Mouse (Mus musculus) 3134 (cell line): Measurements from ENCODE around the gene Anp32b.

ENCODE experiments used
- DNase-seq: peaks from one replicate; pipeline ENCODE4 v3.0.0-alpha.2; 2011; ENCODE audit warnings: low spot score; ENCODE audit not compliant: insufficient read length; ENCODE audit errors: extremely low read depth

Gene Anp32b

GRCm38 (mm10) chr4:46450519-46451131 is at the start of gene Anp32b:
Anp32b (plus strand) TSS chr4:46450902.
- DNase-seq, result peak; percentile 98

DNA sequence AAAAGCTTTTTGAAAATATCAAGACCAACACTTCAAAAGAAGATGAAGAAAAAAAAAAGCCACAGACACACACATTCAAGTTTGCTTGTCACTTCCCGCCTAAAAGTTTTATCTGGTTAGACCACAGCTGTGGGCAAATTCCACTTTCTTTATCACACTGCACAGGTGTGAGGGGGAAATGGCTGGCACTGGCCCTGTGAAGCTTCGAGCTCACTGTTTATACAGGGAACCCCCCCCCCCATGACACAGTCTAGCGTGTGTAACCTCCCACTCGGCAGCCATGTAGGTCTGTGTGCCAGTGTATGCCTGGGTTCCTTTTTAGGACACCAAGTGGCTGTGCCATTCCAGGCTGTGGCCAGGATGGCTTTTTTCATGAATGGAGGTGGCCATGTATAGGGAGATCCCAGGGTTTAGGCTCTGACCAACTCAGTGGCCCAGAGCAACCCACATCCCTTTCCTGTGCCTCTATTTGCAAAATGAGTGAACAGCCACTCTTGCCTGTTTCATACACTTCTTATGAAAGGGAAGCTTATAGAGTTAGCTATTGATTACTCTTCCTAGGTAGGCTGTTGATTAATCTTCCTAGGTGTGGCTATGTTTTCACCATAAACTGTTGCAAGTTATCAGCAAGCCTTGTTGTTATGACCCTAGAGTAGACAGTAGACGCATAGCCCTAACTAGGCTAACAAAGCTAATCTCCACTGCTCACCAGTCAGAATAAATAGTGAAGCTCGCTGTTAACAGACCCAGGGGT is 46.5 kb upstream of the Anp32b start:
- no peak for DNase-seq

DNA sequence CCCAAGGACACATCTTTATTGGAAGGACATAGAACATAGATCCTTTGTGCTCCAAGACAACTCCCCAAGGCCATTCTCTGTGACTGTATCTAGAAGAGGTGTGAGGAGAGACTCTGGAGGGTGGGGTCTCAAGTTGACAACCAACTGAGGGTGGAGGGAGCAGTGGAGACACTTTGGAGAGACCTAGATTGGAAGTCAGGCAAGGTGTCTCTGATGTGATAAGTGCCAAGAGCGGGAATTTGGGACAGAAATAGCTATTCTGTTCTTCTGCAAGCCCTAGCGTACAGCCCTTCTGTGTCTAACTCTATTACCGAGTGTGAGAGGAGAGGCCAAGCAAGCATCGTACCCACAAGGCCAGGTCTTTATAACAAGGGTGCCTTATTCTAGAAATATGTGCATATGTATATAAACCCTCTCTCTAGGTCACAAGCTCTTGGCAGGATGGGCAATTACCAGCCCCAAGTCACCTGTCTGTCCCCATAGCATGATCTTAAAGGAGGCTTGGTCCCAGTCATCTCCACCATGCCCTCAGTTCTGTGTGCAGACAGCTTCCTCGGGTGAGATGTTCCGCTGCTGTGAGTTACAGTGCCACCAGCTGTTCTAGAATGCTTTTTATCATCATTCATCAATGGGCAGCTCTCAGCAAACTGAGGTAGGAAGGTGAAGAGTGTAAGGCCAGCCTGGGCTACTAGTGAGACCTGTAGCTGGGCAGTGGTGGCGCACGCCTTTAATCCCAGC is 43.6 kb upstream of the Anp32b start:
- no peak for DNase-seq

DNA sequence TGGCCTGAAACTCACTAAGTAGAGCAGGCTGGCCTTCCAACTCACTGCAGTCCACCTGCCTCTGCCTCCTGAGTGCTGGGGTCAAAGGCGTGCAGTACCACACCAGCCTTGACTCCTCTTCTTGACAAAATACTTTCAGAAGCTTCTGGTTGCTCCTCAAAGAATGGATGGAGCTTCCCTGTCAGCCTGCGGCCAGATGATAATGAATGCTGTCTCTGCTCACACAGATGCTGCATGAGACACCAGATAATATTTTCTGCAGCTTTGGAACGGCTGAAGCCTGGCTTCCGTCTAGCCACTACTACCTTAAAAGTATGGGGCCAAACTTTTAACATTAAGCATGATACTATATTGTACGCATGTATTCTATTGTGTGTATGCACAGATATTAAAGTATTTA is 40.0 kb upstream of the Anp32b start:
- DNase-seq, result no peak

GRCm38 (mm10) chr4:46411489-46411888 is 39.2 kb upstream of the Anp32b start:
- no peak for DNase-seq

GRCm38 (mm10) chr4:46412113-46412512 is 38.6 kb upstream of the Anp32b start:
- no peak for DNase-seq

- DNase-seq, result no peak
Measured at GRCm38 (mm10) chr4:46413406-46413805, 37.3 kb upstream of the Anp32b start, which contains the start of gene Hemgn. Hemgn (minus strand) TSS chr4:46413506.

GRCm38 (mm10) chr4:46417491-46417890 is 33.2 kb upstream of the Anp32b start:
- no peak for DNase-seq

GRCm38 (mm10) chr4:46418851-46419250 is 31.9 kb upstream of the Anp32b start:
- DNase-seq, result no peak

DNA sequence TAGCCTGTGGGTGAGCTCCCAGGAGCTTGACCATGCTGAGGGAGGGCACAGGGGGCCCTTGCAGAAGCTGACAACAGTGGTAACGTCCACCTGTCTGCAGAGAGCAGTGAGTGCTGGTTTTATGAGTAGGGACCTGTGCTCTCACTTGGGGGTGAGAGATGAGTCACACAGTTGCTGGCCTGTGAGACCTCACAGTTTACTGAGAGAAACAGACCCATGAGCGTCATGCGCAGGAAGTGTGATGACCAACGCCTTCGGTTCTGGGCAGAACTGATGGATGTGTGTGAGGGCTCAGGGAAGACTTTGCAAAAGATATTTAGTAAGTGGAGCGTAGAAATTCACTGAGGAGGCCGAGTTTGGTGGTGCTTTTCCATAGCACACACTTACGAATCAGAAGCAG is 28.1 kb upstream of the Anp32b start:
- DNase-seq, result no peak

DNA sequence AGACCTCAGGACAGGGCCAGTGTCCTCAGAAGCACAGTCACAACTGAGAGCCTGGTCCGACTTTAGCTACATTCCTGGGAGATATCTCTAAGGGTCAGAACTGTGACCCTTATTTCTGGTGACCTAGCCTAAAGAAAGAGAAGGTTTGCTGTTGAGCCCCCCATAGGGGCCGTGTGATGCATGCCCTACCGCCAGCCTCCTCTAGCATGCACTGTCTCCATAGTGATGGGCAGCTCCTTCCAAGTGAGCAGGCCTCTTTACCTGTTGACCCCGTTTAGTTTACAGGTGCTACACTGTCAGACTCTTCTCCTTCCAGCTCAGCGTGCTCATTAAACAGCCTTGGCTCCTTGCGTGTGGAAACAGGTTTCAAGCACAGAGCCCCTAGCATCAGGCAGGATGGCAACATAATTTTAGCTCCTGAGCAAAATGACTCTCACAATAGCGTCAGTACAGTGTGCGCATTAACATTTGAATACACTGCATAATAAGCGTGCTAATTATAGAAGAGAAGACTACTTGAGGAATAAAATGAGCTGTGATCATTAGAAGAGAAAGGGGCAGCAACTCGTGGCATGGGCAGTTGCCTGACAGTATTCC is 21.7 kb upstream of the Anp32b start:
- no peak for DNase-seq

GRCm38 (mm10) chr4:46432339-46433036 is 18.2 kb upstream of the Anp32b start:
- no peak for DNase-seq

DNA sequence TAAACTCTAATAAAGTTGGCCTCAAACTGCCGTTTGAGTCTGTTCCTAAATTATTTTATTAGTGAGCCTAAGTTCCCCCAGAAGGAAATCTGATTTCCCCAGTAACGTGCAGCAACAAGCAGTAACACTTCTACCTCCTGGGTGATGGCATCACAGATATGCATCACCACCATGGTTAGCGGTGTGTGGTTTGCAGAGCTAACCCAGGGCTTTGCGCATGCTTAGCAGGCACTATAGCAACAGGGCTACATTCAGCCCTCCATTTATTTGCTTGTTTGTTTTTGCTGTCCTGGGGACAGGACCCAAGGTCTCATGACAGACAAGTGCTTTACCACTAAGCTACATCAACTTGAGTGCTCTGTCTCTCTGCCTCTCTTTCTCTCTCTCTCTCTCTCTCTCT is 8.2 kb upstream of the Anp32b start:
- DNase-seq, result no peak

DNA sequence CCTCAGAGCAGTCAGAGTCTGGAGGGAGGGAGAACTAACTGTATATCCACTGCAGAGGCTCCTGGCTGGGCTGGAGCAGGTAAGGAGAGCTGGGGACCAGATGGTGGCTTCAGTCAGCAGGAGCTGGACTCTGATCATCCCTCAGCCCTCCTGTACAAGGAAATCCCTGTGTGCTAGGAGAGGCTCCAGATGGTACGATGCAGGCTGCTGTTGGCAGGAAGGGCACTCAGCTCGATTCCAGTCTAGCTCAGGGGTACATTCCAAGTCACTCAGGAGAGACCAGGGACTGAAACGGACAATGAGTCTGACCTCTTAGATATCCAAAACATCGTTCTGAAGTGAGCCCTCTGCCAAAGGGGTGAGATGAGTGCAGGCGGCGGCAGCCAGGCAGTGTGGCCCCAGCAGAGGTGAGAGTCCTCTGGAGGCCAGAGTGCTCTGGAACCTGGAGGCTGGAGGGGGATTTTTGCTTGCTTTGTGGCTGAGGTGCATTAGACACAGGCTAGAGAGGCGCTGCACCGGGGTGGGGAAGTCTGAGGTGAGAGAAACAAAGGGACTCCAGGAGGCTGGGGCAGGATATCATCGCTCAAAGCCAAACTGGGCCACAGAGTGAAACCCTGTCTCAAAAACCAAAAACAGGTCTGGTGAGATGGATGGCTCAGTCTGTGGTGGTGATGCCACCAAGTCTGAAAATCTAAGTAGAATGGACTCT is 5.3 kb upstream of the Anp32b start:
- no peak for DNase-seq

- DNase-seq, result no peak
Measured at GRCm38 (mm10) chr4:46447461-46447860, 3.2 kb upstream of the Anp32b start.

GRCm38 (mm10) chr4:46448886-46449285 is 1.8 kb upstream of the Anp32b start:
- no peak for DNase-seq

DNA sequence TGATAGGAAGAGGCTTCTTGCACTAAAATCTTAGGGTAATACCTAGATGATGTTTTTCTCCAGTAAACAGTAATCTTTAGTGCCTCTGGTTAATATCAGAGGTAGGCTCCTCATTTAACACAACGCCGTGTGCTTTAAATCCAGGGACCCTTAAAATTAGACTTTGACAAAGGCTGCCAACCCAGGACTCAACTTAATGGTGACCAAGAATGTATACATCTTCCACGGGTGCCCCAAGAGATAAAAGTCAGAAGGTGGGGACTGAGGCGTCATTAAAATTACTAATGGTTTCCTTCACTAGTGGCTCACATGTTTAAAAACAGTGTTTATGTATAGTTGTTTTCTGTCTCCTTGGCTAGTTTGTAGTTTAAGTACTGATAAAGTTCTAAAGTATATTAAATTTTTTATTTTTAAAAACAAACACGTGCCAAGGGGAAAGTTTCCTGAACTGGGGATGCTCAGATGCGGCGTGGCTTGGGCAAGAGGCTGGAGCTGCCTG is 633 bp upstream of the Anp32b start:
- no peak for DNase-seq

DNA sequence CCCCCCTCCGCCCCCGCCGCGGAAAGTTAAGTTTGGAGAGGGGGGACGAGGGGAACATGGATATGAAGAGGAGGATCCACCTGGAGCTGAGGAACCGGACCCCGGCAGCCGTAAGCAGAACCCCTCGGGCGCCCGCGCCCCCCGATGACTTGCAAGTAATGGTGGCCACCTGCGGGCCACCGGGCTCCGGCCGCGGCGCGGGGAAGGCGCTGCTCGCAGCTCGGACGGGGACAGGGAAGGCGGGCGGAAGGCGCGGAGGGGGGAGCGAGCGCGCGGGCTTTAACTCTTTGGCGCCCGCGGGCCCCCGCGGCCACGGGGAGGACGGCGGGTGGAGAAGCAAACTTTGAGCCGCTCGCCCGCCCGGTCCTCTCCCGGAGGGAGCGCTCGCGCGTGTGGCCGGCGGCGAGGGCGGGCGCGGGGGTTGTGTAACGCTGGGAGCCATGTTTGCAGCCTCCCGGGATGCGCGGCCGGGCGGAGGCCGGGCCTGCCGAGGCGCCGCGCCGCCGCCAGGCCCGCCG is 597 bp downstream of the Anp32b start:
- DNase-seq, result peak; percentile 82

- peak; percentile 73 for DNase-seq
Measured at GRCm38 (mm10) chr4:46451758-46452480, 1.2 kb downstream of the Anp32b start.
